Mouse (Mus musculus): ENCODE measurements at regions not wholly inside any gene's neighbourhood (a gene's known extent, or its start where the extent isn't known, plus 50 kb on each side); places are given as distances from the start of the nearest gene placed in this dataset.

DNA sequence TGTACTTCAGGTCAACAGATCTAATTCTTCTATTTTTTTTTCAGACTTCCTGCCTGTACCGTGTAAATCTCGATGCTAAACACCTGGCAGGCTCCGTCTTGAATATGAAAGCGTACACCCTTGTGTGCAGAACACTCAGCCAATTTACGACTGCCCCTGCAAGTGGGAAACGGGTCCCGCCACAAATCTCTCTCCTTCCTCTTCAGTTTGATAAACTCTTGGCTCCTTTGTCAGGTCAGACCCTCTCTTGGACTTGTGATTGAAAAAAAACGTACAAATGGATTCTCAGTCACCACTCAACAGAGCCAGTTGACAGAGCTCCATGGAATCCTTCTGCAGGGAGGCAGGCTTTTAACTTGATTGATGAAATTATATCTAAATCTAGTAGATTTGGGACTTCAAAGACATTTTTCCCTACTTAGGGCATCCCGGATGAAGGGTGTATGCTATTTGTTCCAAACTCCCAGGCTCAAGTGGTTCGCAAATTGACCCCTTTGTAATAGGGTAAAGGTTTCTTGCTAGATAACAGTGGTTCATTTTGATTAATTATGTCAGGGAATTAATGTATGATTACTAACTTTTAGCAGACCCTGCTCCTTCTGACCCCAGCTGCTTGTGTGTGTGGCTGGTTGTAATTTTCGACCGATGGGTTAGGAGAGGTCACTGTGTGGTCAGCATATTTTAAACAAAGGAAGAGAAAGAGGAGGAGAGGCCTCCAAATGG lies 429.7 kb upstream of the Nr2f2 start:
- no peak for TF ChIP-seq CTCF (conservative IDR thresholded peaks at IDR 0.05; ENCODE audit: low read length)
- TF ChIP-seq POU5F1 (IDR thresholded peaks at IDR 0.05; ENCODE audit: borderline replicate concordance, low read length): no peak
- TF ChIP-seq NANOG (IDR thresholded peaks at IDR 0.05; ENCODE audit: borderline replicate concordance, low read length): no peak

All from E14TG2a.4 (cell line).